8 mouse cellular contexts compared by ENCODE assay signal in the genomic region with DNA sequence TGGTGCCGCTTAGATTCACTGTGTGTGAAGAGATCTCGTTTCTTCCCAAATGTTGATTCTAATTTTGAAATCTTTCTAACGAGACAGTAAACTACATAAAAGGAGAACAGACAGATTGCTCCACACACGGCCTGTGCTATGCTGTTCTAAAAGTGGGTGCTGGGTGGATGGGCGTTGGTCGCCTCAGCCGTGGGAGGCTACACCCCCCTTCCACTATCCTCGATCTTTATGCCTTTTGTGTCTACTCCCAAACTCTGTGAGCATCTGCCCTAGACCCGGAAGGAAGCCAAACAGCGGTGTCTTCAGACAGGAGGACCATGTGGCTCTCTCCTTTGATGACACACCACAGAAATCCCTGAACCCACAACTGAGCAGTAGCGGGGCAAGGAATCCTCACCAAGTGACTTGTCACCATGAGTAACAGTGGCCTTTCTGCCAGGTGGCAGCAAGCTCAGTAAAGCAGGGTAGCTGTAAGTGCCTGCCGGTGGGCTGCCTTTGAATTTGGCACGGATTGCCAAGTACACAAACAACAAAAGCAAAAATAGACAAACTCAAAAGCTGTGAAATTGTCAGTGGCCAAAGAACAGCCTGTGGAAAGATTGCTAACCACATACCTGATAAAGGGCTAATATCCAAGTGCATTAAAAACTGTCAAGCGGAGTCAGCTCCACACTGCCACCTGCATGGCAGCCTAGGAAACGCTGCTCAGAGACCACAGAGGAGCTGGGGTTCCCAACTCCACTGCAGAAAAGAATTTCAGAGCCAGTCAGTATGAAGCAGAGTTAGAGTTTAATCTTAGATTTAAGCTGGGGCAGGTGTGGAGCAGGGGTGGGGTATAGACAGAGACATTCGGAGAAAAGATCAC. TPM values are rescaled to one million over a fixed set of nuclear protein-coding genes. Genes with fewer than 3 reads are reported as not detected.
DNase-seq lines count a peak whose midpoint lies in the region; ATAC-seq and TF ChIP-seq lines count a peak whose summit lies in the region.

No protein-coding gene starts in this region.

- no peak overlapping the region for H3K4me2 ChIP-seq in neural tube, embryonic 15.5 days
- no peak overlapping the region for H3K4me2 ChIP-seq in intestine, embryonic 15.5 days (replicated peaks)
- H3K4me2 ChIP-seq in liver, embryonic 14.5 days (ENCODE audit: low read depth), result no peak overlapping the region

- peak; percentile 74 for TF ChIP-seq CTCF in liver, embryonic 14.5 days (IDR thresholded peaks at IDR 0.05; ENCODE audit: low read depth)

- no peak for ATAC-seq in neural tube, embryonic 15.5 days (ENCODE audit: low FRiP score)
- ATAC-seq in intestine, embryonic 15.5 days, result peak; percentile 68
- no peak for ATAC-seq in liver, embryonic 14.5 days (ENCODE audit: insufficient read depth)
- ATAC-seq in erythroblast, adult 5-6 weeks (replicated peaks; ENCODE audit: low FRiP score, poor library complexity, severe bottlenecking), result no peak

- 64% methylated on average over 16 of the region's 16 CpGs for whole genome bisulfite sequencing in neural tube, embryonic 15.5 days
- WGBS in forebrain, embryonic 10.5 days, result 68% methylated on average over 16 of the region's 16 CpGs
- 67% methylated on average over 16 of the region's 16 CpGs for WGBS in intestine, embryonic 15.5 days
- WGBS in liver, embryonic 14.5 days (ENCODE audit: insufficient replicate concordance), result 52% methylated on average over 16 of the region's 16 CpGs

- H3K4me1 ChIP-seq in neural tube, embryonic 15.5 days, result peaks cover 4% of the 10 kb centered on the region; the same call in 1 of the 2 replicates
- peaks cover 19% of the 10 kb centered on the region for H3K4me1 ChIP-seq in forebrain, embryonic 10.5 days
- H3K4me1 ChIP-seq in intestine, embryonic 15.5 days (replicated peaks), result peaks cover 10% of the 10 kb centered on the region
- H3K4me1 ChIP-seq in liver, embryonic 14.5 days (replicated peaks; ENCODE audit: control insufficient read depth in 2 of 2, insufficient read depth in 2 of 2, low read length in 1 of 2), result no peaks in the 10 kb centered on the region; a peak in 1 of 4 replicates

- H3K9me3 ChIP-seq in neural tube, embryonic 15.5 days (replicated peaks), result no peaks in the 10 kb centered on the region
- no peaks in the 10 kb centered on the region for H3K9me3 ChIP-seq in forebrain, embryonic 10.5 days
- H3K9me3 ChIP-seq in intestine, embryonic 15.5 days, result no peaks in the 10 kb centered on the region
- no peaks in the 10 kb centered on the region for H3K9me3 ChIP-seq in liver, embryonic 14.5 days (ENCODE audit: control insufficient read depth, low read length)

- H3K27ac ChIP-seq in neural tube, embryonic 15.5 days (replicated peaks), result no peak overlapping the region
- no peak overlapping the region for H3K27ac ChIP-seq in forebrain, embryonic 10.5 days
- H3K27ac ChIP-seq in intestine, embryonic 15.5 days, result no peak overlapping the region
- no peak overlapping the region for H3K27ac ChIP-seq in liver, embryonic 14.5 days

- DNase-seq in neural tube, embryonic 10.5 days (ENCODE audit: extremely low spot score, low spot score), result peak; percentile 54
- peak; percentile 66 for DNase-seq in adrenal gland, postnatal 14 days
- DNase-seq in forebrain, embryonic 10.5 days (ENCODE audit: extremely low spot score, low spot score), result peak; percentile 50
- no peak for DNase-seq in liver, embryonic 14.5 days (ENCODE audit: low read depth in 3 of 3, low spot score in 3 of 3)
- peak; percentile 74 to 80 for DNase-seq in right cerebral cortex, postnatal 10 days (ENCODE audit: low spot score in 2 of 2)

- H3K9ac ChIP-seq in neural tube, embryonic 15.5 days (replicated peaks), result no peak overlapping the region
- no peak overlapping the region for H3K9ac ChIP-seq in intestine, embryonic 15.5 days
- no peak overlapping the region for H3K9ac ChIP-seq in liver, embryonic 14.5 days (replicated peaks)

- no peaks in the 10 kb centered on the region for H3K36me3 ChIP-seq in neural tube, embryonic 15.5 days
- no peaks in the 10 kb centered on the region for H3K36me3 ChIP-seq in forebrain, embryonic 10.5 days (replicated peaks)
- H3K36me3 ChIP-seq in intestine, embryonic 15.5 days, result no peaks in the 10 kb centered on the region
- H3K36me3 ChIP-seq in liver, embryonic 14.5 days (replicated peaks; ENCODE audit: control insufficient read depth, insufficient read depth, low read depth), result no peaks in the 10 kb centered on the region

- H3K27me3 ChIP-seq in neural tube, embryonic 15.5 days (replicated peaks), result no peaks in the 10 kb centered on the region
- H3K27me3 ChIP-seq in forebrain, embryonic 10.5 days (ENCODE audit: poor library complexity, severe bottlenecking), result peaks cover 26% of the 10 kb centered on the region; the same call in 1 of the 2 replicates
- no peaks in the 10 kb centered on the region for H3K27me3 ChIP-seq in intestine, embryonic 15.5 days (replicated peaks)
- H3K27me3 ChIP-seq in liver, embryonic 14.5 days (ENCODE audit: control insufficient read depth, insufficient read depth, low read length), result no peaks in the 10 kb centered on the region

- no peak overlapping the region for H3K4me3 ChIP-seq in neural tube, embryonic 15.5 days (replicated peaks)
- no peak overlapping the region for H3K4me3 ChIP-seq in forebrain, embryonic 10.5 days
- H3K4me3 ChIP-seq in intestine, embryonic 15.5 days (replicated peaks), result no peak overlapping the region
- no peak overlapping the region for H3K4me3 ChIP-seq in liver, embryonic 14.5 days (ENCODE audit: insufficient read depth in 1 of 2, low read depth in 2 of 2, low read length in 2 of 2)

- no peak for TF ChIP-seq EP300 in liver, embryonic 14.5 days (IDR thresholded peaks at IDR 0.05; ENCODE audit: low read depth)

RNA-seq across cellular contexts. Expression of a gene that starts 37.1 kb away (rescaled TPM):
- 78.2 and 87.0 TPM in 2 replicates for polyA plus RNA-seq in neural tube, embryonic 15.5 days (2015; fragmentation: Nextera tagmentation; extraction: Ambion mirVana)
- 18.9 and 20.0 TPM in 2 replicates for total RNA-seq in adrenal gland, postnatal 14 days (2021)
- polyA plus RNA-seq in forebrain, embryonic 10.5 days (2016; fragmentation: Nextera tagmentation; extraction: Ambion mirVana), result 74.9 and 77.6 TPM in 2 replicates
- polyA plus RNA-seq in intestine, embryonic 15.5 days (2015; fragmentation: Nextera tagmentation; extraction: Ambion mirVana), result 53.1 and 54.8 TPM in 2 replicates
- polyA plus RNA-seq in liver, embryonic 14.5 days (2012; rRNA removed), result 12.6 and 12.9 TPM in 2 replicates
- polyA plus RNA-seq in liver, embryonic 14.5 days (2014; fragmentation: Nextera tagmentation; extraction: Ambion mirVana), result 23.7 and 24.2 TPM in 2 replicates
- 2.1 and 8.5 TPM in 2 replicates for total RNA-seq in erythroblast, adult 5-6 weeks (2015; ENCODE audit: low replicate concordance)
- 1.7 and 2.6 TPM in 2 replicates for total RNA-seq in erythroblast, adult 5-6 weeks (2017; ENCODE audit: low replicate concordance)

Comparison
In these comparisons a context has a peak if more than half of its experiments do, and no peak if none do; other contexts are left out.
1. DNase-seq: peak in neural tube, embryonic 10.5 days (single experiment), adrenal gland, postnatal 14 days (single experiment), forebrain, embryonic 10.5 days (single experiment) and right cerebral cortex, postnatal 10 days (2 of 2); none in liver, embryonic 14.5 days (0 of 3).